Mouse (Mus musculus) ovary, adult 10 weeks (tissue): ENCODE data around the gene Icam1. TPM values are rescaled to one million over a fixed set of nuclear protein-coding genes. Genes with fewer than 3 reads are reported as not detected.

ENCODE experiments used
- polyA plus RNA-seq: library from polyadenylated mRNA; stranded (reverse); fragments of 350-450 nt; fragmentation: Illumina TruSeq; extraction: RNeasy Lipid Tissue Mini Kit (QIAGEN cat#74804); gene quantifications from one replicate; pipeline ENCODE4 v1.2.3, GENCODE M21; 2014

The Icam1 gene
- polyA plus RNA-seq = 4.0 TPM

DNA sequence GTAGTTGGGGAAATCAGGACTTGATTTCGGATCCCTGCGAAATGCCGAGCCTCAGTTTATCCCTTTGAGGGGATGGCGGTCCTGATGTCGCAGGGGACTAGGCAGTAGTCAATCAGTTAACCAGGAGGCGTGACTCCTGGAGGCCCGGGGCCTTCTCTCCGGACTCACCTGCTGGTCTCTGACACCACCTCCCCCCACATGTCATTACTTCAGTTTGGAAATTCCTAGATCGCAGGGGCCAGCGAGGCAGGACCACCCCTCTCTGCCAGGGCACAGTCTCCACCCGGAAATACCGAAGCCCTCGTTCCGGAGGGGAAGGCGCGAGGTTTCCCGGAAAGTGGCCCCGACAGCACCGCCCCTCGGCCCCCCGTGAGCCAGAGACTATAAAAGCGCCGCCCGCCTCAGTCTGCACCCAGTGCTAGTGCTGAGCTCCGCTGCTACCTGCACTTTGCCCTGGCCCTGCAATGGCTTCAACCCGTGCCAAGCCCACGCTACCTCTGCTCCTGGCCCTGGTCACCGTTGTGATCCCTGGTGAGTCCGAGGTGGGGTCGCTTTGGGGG is at the start of gene Icam1:
Gene Icam1, plus strand, starts transcription at position 415 of the 560 bp plus-strand sequence.

DNA sequence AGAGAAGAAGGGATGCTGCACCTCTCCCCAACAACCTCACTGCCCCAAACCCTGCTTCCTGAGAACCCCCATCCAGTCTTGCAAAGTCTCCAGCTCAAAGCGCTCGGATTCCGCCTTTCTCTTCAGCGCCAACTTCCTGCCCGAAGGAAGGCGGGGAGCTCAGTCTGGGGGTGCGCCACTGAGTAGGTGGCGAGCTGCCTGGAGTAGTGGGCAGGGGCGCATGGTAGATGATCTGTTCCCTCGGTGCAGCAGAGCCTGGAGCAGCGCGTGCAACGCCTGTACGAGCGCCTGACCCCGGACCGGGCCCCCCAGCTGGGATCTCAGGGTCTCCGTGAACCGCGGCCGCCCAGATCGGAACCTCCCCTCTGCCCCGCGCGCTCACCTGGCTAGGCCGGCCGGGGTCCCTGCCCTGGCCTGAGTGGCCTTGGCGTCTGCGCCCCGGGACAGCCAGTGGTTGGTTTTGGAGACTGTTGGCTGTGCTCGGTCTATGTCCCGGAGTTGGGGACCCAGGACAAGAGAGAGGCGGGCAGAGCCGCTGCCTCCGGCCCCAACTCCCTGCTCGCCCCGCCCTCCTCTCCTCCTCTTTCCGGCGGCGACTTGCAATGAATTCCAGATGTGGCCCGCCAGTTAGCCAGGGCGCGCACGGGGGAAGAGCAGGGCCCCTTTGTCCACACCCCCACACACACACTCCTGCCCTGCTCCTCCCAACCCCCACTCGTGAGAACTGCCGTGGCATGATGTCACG is 39.4 kb upstream of the Icam1 start, which contains the start of gene S1pr2:
Gene S1pr2, minus strand, starts transcription at position 566 of the 745 bp plus-strand sequence.

DNA sequence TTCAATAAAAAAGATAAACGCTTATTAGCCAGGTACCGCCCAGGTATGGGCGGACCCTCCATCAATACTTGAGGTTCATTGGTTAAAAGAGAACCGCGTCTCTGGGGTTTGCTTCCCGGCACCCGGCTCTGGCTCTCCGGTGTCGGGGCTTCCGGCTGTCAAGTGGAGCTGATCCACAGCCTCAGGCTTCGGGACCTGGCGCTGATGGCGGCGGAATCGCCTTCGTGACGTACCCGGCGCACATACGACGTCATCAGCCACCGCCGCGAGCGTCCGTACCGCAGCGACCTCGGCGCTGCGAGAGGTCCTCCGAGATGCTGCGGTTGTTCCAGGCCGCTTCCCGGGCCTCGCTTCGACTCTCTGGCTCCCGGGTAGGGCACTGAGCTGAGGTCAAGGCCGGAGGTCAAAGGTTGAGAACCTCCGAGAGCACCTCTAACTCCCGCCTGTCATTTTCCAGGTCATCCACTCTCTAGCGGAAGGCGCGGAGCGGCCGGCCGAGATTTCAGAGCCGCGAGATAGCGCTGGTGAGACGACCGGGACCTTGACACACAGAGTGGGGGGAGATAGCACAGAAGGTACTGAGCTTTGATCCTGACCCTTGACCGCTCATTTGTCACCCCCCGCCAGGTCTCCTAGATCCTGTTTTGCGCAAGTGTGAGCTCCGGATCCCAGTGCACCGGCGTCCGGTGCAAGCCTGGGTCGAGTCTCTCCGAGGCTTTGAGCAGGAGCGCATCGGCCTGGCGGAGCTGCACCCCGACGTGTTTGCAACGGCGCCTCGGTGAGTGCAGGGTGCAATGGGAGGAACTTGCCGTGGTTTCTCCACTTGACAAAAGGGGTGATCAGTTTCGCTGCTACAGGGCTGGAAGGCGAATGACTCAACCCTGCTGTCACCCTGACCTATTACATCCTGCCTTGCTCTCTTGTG is 12.9 kb upstream of the Icam1 start, which contains the start of gene Mrpl4:
Gene Mrpl4, plus strand, starts transcription at position 112 of the 925 bp plus-strand sequence.

DNA sequence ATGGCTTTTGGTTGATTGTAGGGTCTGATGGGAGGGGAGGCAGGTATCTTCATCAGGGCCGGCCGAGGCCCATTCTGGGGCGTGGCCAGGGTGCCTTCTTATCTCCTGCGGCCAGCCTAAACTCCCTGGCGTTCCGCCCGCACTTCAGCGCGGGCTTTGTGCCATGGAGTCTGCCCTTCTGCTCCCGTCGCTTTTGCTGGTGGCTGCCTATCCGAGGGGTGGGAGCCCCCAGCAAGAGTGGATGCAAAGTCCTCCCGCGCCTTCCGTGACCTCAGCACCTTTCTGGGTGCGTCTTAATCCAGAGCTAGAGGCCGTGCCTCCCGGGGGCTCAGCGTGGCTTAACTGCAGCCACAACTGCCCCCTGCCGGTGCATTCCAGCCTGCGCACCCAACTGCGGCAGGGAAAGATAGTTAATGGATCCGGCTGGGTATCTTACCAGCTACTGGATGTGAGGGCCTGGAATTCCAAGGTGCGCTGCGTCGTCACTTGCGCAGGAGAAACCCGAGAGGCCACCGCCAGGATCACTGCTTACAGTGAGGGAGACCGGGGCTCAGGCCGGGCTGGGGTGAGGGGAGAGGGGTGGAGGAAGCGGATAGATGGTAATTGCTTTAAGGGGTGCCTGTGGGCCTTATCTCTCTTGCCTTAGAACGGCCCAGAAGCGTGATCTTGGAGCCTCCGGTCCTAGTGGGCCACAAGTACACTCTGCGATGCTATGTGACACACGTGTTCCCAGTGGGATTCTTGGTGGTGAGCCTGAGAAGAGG is 13.7 kb downstream of the Icam1 start, which contains the start of gene Icam4:
Gene Icam4, plus strand, starts transcription at position 83 of the 764 bp plus-strand sequence.

DNA sequence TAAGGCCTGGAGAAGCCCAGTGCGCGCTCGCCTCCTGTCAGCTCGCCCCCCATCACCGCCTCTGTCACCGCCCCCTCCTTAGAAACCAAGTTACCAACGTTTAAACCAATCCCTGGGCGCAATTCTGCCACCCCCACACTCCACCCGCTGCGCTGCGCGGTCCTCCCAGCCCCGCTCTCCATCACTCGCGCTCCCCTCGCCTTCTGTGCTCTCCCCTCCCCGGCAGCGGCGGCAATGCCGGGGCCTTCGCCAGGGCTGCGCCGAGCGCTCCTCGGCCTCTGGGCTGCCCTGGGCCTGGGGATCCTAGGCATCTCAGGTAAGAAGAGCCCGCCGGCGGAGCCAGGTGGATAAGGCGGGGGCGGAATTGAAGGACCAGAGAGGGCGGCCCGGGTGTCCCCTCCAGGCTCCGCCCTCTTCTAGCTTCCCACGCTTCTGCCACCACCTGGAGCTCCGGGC is 16.1 kb downstream of the Icam1 start, which contains the start of gene Icam5:
Gene Icam5, plus strand, starts transcription at position 178 of the 456 bp plus-strand sequence.

DNA sequence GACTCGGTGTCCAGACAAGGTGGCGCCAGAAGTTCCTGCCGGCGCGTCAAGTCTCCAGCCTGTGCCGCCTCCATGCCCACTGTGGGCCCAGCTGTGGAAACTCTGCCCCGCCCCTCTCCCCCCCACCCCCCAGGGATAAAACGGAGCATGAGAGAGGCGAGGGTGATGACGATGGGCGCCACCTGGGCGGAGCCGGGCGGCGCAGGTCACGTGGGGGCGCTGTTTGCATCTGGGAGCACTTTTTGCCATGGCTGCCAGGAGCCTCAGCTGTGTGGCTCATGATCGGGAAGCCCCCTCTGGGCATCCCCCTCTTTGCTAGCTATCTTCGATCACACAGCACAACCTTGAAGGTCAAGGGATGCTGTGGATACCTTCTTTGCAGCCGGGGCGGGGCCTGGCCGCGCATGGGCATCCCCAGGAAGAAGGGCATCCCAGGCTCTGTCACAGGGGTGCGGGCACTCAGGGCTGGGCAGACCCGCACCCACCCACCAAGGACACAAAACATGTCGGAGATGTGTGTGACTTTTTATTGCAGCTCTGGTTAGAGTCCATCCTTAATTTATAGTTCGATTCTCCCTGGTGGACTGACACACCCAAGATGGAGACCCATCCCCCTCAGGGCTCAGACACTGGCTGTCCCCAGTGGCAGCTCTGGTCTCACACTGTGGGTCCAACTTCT is 51.4 kb downstream of the Icam1 start, which contains the start of gene Zglp1:
Gene Zglp1, minus strand, starts transcription at position 88 of the 679 bp plus-strand sequence.

DNA sequence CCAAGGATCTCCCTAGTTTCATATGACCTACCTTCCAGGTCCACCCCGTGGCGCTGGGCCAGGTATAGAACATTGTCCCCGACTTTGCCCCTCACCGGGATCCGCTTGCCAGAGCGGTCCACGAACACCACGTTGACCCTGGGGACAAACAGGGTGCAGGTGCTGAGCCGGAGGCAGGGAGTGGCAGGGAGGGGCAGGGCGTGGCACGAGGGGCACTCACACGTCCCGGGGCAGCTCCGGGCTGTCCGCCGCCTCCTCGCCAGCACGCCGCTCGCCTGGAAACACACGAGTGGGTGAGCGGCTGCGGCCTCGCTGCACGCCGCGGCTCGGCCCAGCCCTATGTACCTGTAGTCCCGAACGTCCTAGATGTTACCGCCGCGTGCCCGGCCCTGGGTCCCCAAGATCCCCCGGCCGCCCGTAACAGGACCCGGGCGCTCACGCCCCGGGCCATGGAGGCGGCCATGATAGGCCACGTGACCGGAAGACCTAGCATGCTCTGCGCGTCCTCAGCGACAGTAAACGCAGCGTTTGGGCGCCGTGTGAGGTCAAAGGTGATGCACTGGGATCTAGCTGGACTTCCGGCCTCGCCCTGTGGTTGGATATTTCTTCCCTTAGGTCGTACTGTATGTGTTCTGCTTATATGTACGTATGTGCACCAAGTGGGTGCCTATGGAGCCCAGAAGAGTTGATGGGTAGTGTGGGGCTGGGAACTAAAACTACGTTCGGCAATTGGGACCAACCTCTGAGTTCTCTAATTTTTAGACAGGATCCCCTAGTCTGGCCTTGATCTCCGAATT is 57.5 kb downstream of the Icam1 start, which contains the start of the genes Gm49373 and Fdx1l:
Gene Gm49373, minus strand, starts transcription at position 53 of the 797 bp plus-strand sequence.
Gene Fdx1l, minus strand, starts transcription at position 571 of the 797 bp plus-strand sequence.

Other genes with a start within 250 kb of the Icam1 start
- gene Col5a3, start 200.9 kb upstream of the Icam1 start, polyA plus RNA-seq = not detected
- not detected for gene Rdh8, start 197.5 kb upstream of the Icam1 start, polyA plus RNA-seq
- gene A230050P20Rik, start 147.3 kb upstream of the Icam1 start, polyA plus RNA-seq = 2.5 TPM
- not detected for gene Angptl6, start 136.3 kb upstream of the Icam1 start, polyA plus RNA-seq
- 0.40 TPM for gene Ppan, start 127.8 kb upstream of the Icam1 start, polyA plus RNA-seq
- gene Eif3g, start 117.4 kb upstream of the Icam1 start, polyA plus RNA-seq = 23.3 TPM
- 19.1 TPM for gene Dnmt1, start 56.1 kb upstream of the Icam1 start, polyA plus RNA-seq
- 1.7 TPM for gene S1pr2, start 39.2 kb upstream of the Icam1 start, polyA plus RNA-seq
- gene Mrpl4, start 13.2 kb upstream of the Icam1 start, polyA plus RNA-seq = 0.63 TPM
- not detected for gene Icam4, start 13.4 kb downstream of the Icam1 start, polyA plus RNA-seq
- gene Icam5, start 16.1 kb downstream of the Icam1 start, polyA plus RNA-seq = not detected
- gene Zglp1, start 51.1 kb downstream of the Icam1 start, polyA plus RNA-seq = not detected
- not detected for gene Gm49373, start 57.1 kb downstream of the Icam1 start, polyA plus RNA-seq
- not detected for gene Fdx1l, start 57.6 kb downstream of the Icam1 start, polyA plus RNA-seq
- gene Gm38431, start 76.0 kb downstream of the Icam1 start, polyA plus RNA-seq = 0.54 TPM
- 16.4 TPM for gene Raver1, start 76.0 kb downstream of the Icam1 start, polyA plus RNA-seq
- 1.4 TPM for gene Tyk2, start 115.3 kb downstream of the Icam1 start, polyA plus RNA-seq
- 11.9 TPM for gene Cdc37, start 134.0 kb downstream of the Icam1 start, polyA plus RNA-seq
- 0.60 TPM for gene Pde4a, start 149.7 kb downstream of the Icam1 start, polyA plus RNA-seq
- 9.5 TPM for gene Keap1, start 223.4 kb downstream of the Icam1 start, polyA plus RNA-seq
- not detected for gene S1pr5, start 232.5 kb downstream of the Icam1 start, polyA plus RNA-seq
- 0.80 TPM for gene Atg4d, start 249.3 kb downstream of the Icam1 start, polyA plus RNA-seq